Mouse (Mus musculus) Muller cell, postnatal 12 days (primary cell): ENCODE measurements at regions not wholly inside any gene's neighbourhood (a gene's known extent, or its start where the extent isn't known, plus 50 kb on each side); places are given as distances from the start of the nearest gene placed in this dataset.

Experiments
- DNase-seq: peaks from one replicate; pipeline ENCODE4 v3.0.0-alpha.2; 2015; ENCODE audit errors: inconsistent ontology term

- DNase-seq = peak; percentile 11
Measured at GRCm38 (mm10) chr10:119395048-119395447, 58.6 kb upstream of the Grip1 start.

GRCm38 (mm10) chr10:119387924-119388323 is 65.7 kb upstream of the Grip1 start:
- no peak for DNase-seq

GRCm38 (mm10) chr10:119382257-119382656 is 71.4 kb upstream of the Grip1 start:
- DNase-seq = no peak

- peak; percentile 12 for DNase-seq
Measured at GRCm38 (mm10) chr10:119368566-119368965, 85.1 kb upstream of the Grip1 start.

- peak; percentile 8 for DNase-seq
Measured at GRCm38 (mm10) chr10:119363616-119364015, 90.0 kb upstream of the Grip1 start.

- DNase-seq = peak; percentile 42
Measured at GRCm38 (mm10) chr10:119358730-119359292, 94.8 kb upstream of the Grip1 start.

- DNase-seq = no peak
Measured at GRCm38 (mm10) chr10:119342317-119343114, 102.7 kb upstream of the Cand1 start.

GRCm38 (mm10) chr10:119340323-119340722 is 100.5 kb upstream of the Cand1 start:
- no peak for DNase-seq

- no peak for DNase-seq
Measured at GRCm38 (mm10) chr10:119326912-119327311, 87.1 kb upstream of the Cand1 start.

GRCm38 (mm10) chr10:119319953-119320352 is 80.1 kb upstream of the Cand1 start:
- no peak for DNase-seq

- DNase-seq = no peak
Measured at GRCm38 (mm10) chr10:119318416-119318815, 78.6 kb upstream of the Cand1 start.

GRCm38 (mm10) chr10:119311578-119311977 is 71.7 kb upstream of the Cand1 start:
- no peak for DNase-seq

GRCm38 (mm10) chr10:119295740-119296139 is 55.9 kb upstream of the Cand1 start:
- no peak for DNase-seq

- peak; percentile 34 for DNase-seq
Measured at GRCm38 (mm10) chr10:119294454-119295149, 54.7 kb upstream of the Cand1 start.

GRCm38 (mm10) chr10:119293372-119293771 is 53.5 kb upstream of the Cand1 start:
- DNase-seq = no peak
